Mouse (Mus musculus): ENCODE results near the gene B3glct.

DNA sequence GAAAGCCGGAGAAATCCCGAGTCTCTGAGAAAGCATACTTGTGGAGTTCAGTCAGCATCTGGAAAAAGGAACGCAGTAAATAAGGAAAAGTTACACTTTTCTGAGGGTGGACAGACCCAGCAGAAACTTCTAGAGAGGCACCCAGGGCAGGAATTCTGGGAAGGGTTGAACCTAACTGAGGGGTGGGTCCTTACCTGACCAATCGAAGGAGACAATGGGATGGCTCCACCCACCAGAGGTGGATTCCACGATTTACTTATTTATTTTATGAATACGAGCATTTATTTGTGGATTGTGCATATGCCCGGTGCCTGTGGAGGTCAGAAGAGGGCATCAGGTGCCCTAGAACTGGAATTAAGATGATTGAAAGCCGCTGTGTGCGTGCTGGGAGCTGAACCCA lies 64.3 kb downstream of the B3glct start:
- no peak for TF ChIP-seq CTCF (conservative IDR thresholded peaks at IDR 0.05; ENCODE audit: low read length)
- TF ChIP-seq POU5F1 (IDR thresholded peaks at IDR 0.05; ENCODE audit: borderline replicate concordance, low read length): no peak

Data from E14TG2a.4 (cell line).